In the genomic region with DNA sequence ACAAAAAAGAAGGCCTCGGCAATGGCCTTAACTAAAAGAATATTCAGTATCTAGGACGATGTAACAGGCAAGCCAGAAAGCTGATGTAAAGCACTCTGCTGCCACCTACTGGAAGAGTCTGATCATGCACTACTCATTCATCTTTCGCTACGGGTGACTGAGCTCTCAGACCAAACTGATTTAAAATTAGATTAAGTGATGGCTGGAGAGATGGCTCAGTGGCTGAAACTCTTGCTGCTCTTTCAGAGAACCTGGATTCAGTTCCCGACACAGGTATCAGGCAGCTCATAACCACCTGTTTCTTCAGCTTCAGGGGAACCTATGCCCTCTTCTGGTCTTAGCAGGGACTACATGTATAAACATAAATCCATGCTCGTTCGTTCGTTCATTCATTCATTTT, we compare ENCODE assay signal across 7 mouse cellular contexts. TPM values are rescaled to one million over a fixed set of nuclear protein-coding genes. Genes with fewer than 3 reads are reported as not detected.
DNase-seq lines count a peak whose midpoint lies in the region; ATAC-seq lines count a peak whose summit lies in the region.

No protein-coding gene starts in this region.

- no peaks in the 10 kb centered on the region for H3K9me3 ChIP-seq in midbrain, embryonic 10.5 days (replicated peaks)

- no peak overlapping the region for H3K27ac ChIP-seq in midbrain, embryonic 10.5 days (replicated peaks)

- 30% methylated on average over 8 of the region's 8 CpGs for WGBS in midbrain, embryonic 10.5 days

- no peaks in the 10 kb centered on the region for H3K4me1 ChIP-seq in midbrain, embryonic 10.5 days

- peaks cover 51% of the 10 kb centered on the region for H3K36me3 ChIP-seq in midbrain, embryonic 10.5 days

- DNase-seq in adrenal gland, adult 8-10 months, result peak; percentile 52
- DNase-seq in embryo, embryonic 11 days, result peak; percentile 84
- DNase-seq in gastrocnemius, postnatal 25 days, result peak; percentile 41
- peak; percentile 87 to 89 for DNase-seq in left cerebral cortex, postnatal 14 days (ENCODE audit: low spot score in 2 of 2)
- peak; percentile 77 for DNase-seq in midbrain, embryonic 10.5 days (ENCODE audit: low spot score)
- peak; percentile 81 for DNase-seq in right cerebral cortex, postnatal 4 days

- intact Hi-C loops in left cerebral cortex, postnatal 14 days (cut with DNase I), result loop anchor here (2.0 to 5.0 kb wide), 4 partner anchors 227 to 559 kb away; no protein-coding TSS in a partner anchor

- H3K27me3 ChIP-seq in midbrain, embryonic 10.5 days (ENCODE audit: low read depth, poor library complexity, severe bottlenecking), result no peaks in the 10 kb centered on the region

- H3K4me3 ChIP-seq in midbrain, embryonic 10.5 days, result no peak overlapping the region

- ATAC-seq in inflammation-experienced regulatory T-cells, adult 6 months, result peak; percentile 88

RNA-seq across cellular contexts. Expression of a gene that starts 27.8 kb away (rescaled TPM):
- total RNA-seq in adrenal gland, adult 8-10 months (2022), result 10 to 100 TPM; 16.2 to 26.1 (median 18.6) TPM
- 1 to 10 TPM; 6.2 to 7.7 TPM for total RNA-seq in gastrocnemius, postnatal 25 days (2021)
- 1 to 10 TPM; 7.6 to 9.5 (median 7.6) TPM for polyA plus RNA-seq in inflammation-experienced regulatory T-cells, adult 6 months (2017; shearing (Covaris generic))
- total RNA-seq in left cerebral cortex, postnatal 14 days (2021), result 10 to 100 TPM; 20.0 to 20.8 TPM
- 15.9 and 18.5 TPM in 2 replicates for polyA plus RNA-seq in midbrain, embryonic 10.5 days (2016; fragmentation: Nextera tagmentation; extraction: Ambion mirVana)

RNA-seq across cellular contexts. Expression of a gene that starts 28.1 kb away (rescaled TPM):
- 10 to 100 TPM; 10.3 to 11.9 (median 10.7) TPM for total RNA-seq in adrenal gland, adult 8-10 months (2022)
- 1 to 10 TPM; 2.9 to 3.5 TPM for total RNA-seq in gastrocnemius, postnatal 25 days (2021)
- polyA plus RNA-seq in inflammation-experienced regulatory T-cells, adult 6 months (2017; shearing (Covaris generic)), result 1 to 10 TPM; 5.5 to 9.2 (median 8.4) TPM
- 1 to 10 TPM; 9.0 to 9.2 TPM for total RNA-seq in left cerebral cortex, postnatal 14 days (2021)
- polyA plus RNA-seq in midbrain, embryonic 10.5 days (2016; fragmentation: Nextera tagmentation; extraction: Ambion mirVana), result 18.3 and 24.2 TPM in 2 replicates
